Mouse (Mus musculus) embryonic fibroblast, embryonic 13.5 days (primary cell): Measurements from ENCODE around the gene Rab3b.

Experiments used
- CTCF ChIP-seq: IDR thresholded peaks from 2 replicates; pipeline ENCODE4 v1.5.1; 2011; ENCODE audit warnings: mild to moderate bottlenecking, control low read depth, low read length, moderate library complexity, borderline replicate concordance; ENCODE audit not compliant: insufficient read depth
- POLR2A ChIP-seq: IDR thresholded peaks from 2 replicates; pipeline ENCODE4 v1.6.1; 2011; ENCODE audit warnings: low read depth, mild to moderate bottlenecking, control low read depth, low read length, moderate library complexity

GRCm38 (mm10) chr4:108887456-108887855 lies 8.6 kb downstream of the Rab3b start:
- TF ChIP-seq CTCF (no peak), POLR2A (no peak)
